Mouse (Mus musculus): Measurements from ENCODE around the gene Spats1.
A peak's percentile ranks its signal among the peaks of the same experiment; 100 is the strongest.

- TF ChIP-seq CTCF (IDR thresholded peaks at IDR 0.05; ENCODE audit: low read depth) (peak; percentile 39; the same call in 1 of the 2 replicates), EP300 (IDR thresholded peaks at IDR 0.05; ENCODE audit: low read depth) (no peak)
Observed at GRCm38 (mm10) chr17:45397541-45397940, 77.7 kb downstream of the Spats1 start.
